Mouse (Mus musculus): ENCODE data around the gene Mob3a.

The Mob3a gene

GRCm38 (mm10) chr10:80701721-80702535, at the start of gene Mob3a, which contains the start of gene Izumo4:
TSS of gene Mob3a (minus strand) at chr10:80701977.
TSS of gene Izumo4 (plus strand) at chr10:80702184.
- peak; percentile 96 for DNase-seq (ENCODE audit: low spot score)

- no peak for DNase-seq (ENCODE audit: low spot score)
These were observed 49.5 kb upstream of the Mob3a start for GRCm38 (mm10) chr10:80751188-80751832.

GRCm38 (mm10) chr10:80748609-80749008, 46.8 kb upstream of the Mob3a start:
- DNase-seq (ENCODE audit: low spot score), result peak; percentile 31

- DNase-seq (ENCODE audit: low spot score), result peak; percentile 70
These were observed 45.6 kb upstream of the Mob3a start for GRCm38 (mm10) chr10:80747410-80747809.

- peak; percentile 56 for DNase-seq (ENCODE audit: low spot score)
These were observed 42.5 kb upstream of the Mob3a start for GRCm38 (mm10) chr10:80744262-80744661.

- peak; percentile 91 for DNase-seq (ENCODE audit: low spot score)
These were observed 40.6 kb upstream of the Mob3a start, which contains the start of gene Ap3d1 for GRCm38 (mm10) chr10:80742180-80742978. TSS of gene Ap3d1 (minus strand) at chr10:80742264.

GRCm38 (mm10) chr10:80741634-80742179, 39.9 kb upstream of the Mob3a start:
- DNase-seq (ENCODE audit: low spot score), result no peak

- DNase-seq (ENCODE audit: low spot score), result no peak
These were observed 39.4 kb upstream of the Mob3a start for GRCm38 (mm10) chr10:80741146-80741545.

GRCm38 (mm10) chr10:80738657-80739056, 36.9 kb upstream of the Mob3a start:
- no peak for DNase-seq (ENCODE audit: low spot score)

GRCm38 (mm10) chr10:80736731-80737130, 35.0 kb upstream of the Mob3a start:
- no peak for DNase-seq (ENCODE audit: low spot score)

GRCm38 (mm10) chr10:80732611-80733101, 30.9 kb upstream of the Mob3a start:
- DNase-seq (ENCODE audit: low spot score), result no peak

- no peak for DNase-seq (ENCODE audit: low spot score)
These were observed 25.8 kb upstream of the Mob3a start for GRCm38 (mm10) chr10:80727369-80728127.

GRCm38 (mm10) chr10:80717281-80717680, 15.5 kb upstream of the Mob3a start:
- DNase-seq (ENCODE audit: low spot score), result no peak

- no peak for DNase-seq (ENCODE audit: low spot score)
These were observed 9.1 kb upstream of the Mob3a start for GRCm38 (mm10) chr10:80710834-80711233.

- DNase-seq (ENCODE audit: low spot score), result no peak
These were observed 3.7 kb upstream of the Mob3a start for GRCm38 (mm10) chr10:80705479-80705878.

- DNase-seq (ENCODE audit: low spot score), result no peak
These were observed 3.3 kb upstream of the Mob3a start for GRCm38 (mm10) chr10:80705033-80705432.

- no peak for DNase-seq (ENCODE audit: low spot score)
These were observed 2.6 kb upstream of the Mob3a start for GRCm38 (mm10) chr10:80704418-80704817.

GRCm38 (mm10) chr10:80703643-80704042, 1.9 kb upstream of the Mob3a start:
- no peak for DNase-seq (ENCODE audit: low spot score)

- peak; percentile 93 for DNase-seq (ENCODE audit: low spot score)
These were observed 986 bp upstream of the Mob3a start for GRCm38 (mm10) chr10:80702536-80703390.

- DNase-seq (ENCODE audit: low spot score), result no peak
These were observed 1.0 kb downstream of the Mob3a start for GRCm38 (mm10) chr10:80700732-80701131.
